In genomic region chr11:107527632-107528031, GRCm38 (mm10) we compare ENCODE assay signal across 16 mouse cellular contexts.
"Had no signal": no experiment of that assay in that cellular context is flagged by ENCODE, and none has a peak within 500 bp of the region (broad histone marks: within the 10 kb centered on the region; RNA-seq: fewer than 3 reads in every experiment).

No protein-coding gene starts in this region.

- ATAC-seq: midbrain, embryonic 15.5 days had no signal

- H3K9me3 ChIP-seq: kidney, embryonic 15.5 days; limb, embryonic 10.5 days; liver, embryonic 15.5 days; megakaryocyte, embryonic 14.5 days; midbrain, embryonic 15.5 days; neural tube, embryonic 13.5 days had no signal

- H3K4me3 ChIP-seq: kidney, embryonic 15.5 days; limb, embryonic 10.5 days; liver, embryonic 15.5 days; megakaryocyte, embryonic 14.5 days; midbrain, embryonic 15.5 days; neural tube, embryonic 13.5 days had no signal

- H3K27ac ChIP-seq: limb, embryonic 10.5 days; liver, embryonic 15.5 days; macrophage; midbrain, embryonic 15.5 days; neural tube, embryonic 13.5 days had no signal

- H3K4me2 ChIP-seq: kidney, embryonic 15.5 days; liver, embryonic 11.5 days; liver, embryonic 15.5 days; lung, embryonic 14.5 days; midbrain, embryonic 11.5 days; midbrain, embryonic 15.5 days; neural tube, embryonic 13.5 days had no signal

- H3K4me1 ChIP-seq: midbrain, embryonic 15.5 days had no signal

- DNase-seq: kidney, postnatal 14 days; lung, embryonic 14.5 days; lung, postnatal 14 days; right cerebral cortex, adult 18-20 months; right cerebral cortex, postnatal 25 days; thymus, adult 18-20 months; thymus, postnatal 14 days had no signal

- H3K27me3 ChIP-seq: kidney, embryonic 15.5 days; liver, embryonic 15.5 days; megakaryocyte, embryonic 14.5 days; midbrain, embryonic 15.5 days; neural tube, embryonic 13.5 days had no signal

- H3K36me3 ChIP-seq: kidney, embryonic 15.5 days; limb, embryonic 10.5 days; liver, embryonic 15.5 days; midbrain, embryonic 15.5 days; neural tube, embryonic 13.5 days had no signal

- H3K9ac ChIP-seq: kidney, embryonic 15.5 days; liver, embryonic 15.5 days; lung, embryonic 14.5 days; midbrain, embryonic 15.5 days; neural tube, embryonic 13.5 days had no signal
